Mouse (Mus musculus) cerebellum, adult 2 months (tissue): ENCODE measurements around the gene Hs6st1.

Experiments
- CTCF ChIP-seq: fragments of 200-500 bp; IDR thresholded peaks from 2 replicates; pipeline ENCODE4 v1.5.1; 2011; ENCODE audit warnings: low read depth, mild to moderate bottlenecking, control low read depth, low read length, moderate library complexity, borderline replicate concordance; ENCODE audit not compliant: insufficient read depth
- POLR2A ChIP-seq: fragments of 200-500 bp; IDR thresholded peaks from 2 replicates; pipeline ENCODE4 v1.6.1; 2011; ENCODE audit warnings: low read length, control low read depth, borderline replicate concordance; ENCODE audit not compliant: insufficient read depth

- no peak for TF ChIP-seq POLR2A
- no peak for TF ChIP-seq CTCF
Observed at GRCm38 (mm10) chr1:36044288-36044687, 23.9 kb upstream of the Hs6st1 start.
